Mouse (Mus musculus) C2C12 (cell line): ENCODE results near the gene Lifr.

Experiments
- CEBPB ChIP-seq: IDR thresholded peaks from one replicate; pipeline ENCODE4 v1.6.1; 2011; ENCODE audit warnings: low read depth, mild to moderate bottlenecking, control low read depth, moderate library complexity
- CTCF ChIP-seq: IDR thresholded peaks from one replicate; pipeline ENCODE4 v1.5.1; 2011; ENCODE audit not compliant: control insufficient read depth, insufficient read depth, insufficient read length
- FOSL1 ChIP-seq: IDR thresholded peaks from one replicate; pipeline ENCODE4 v1.8.0; 2011; ENCODE audit warnings: mild to moderate bottlenecking, low read length; ENCODE audit not compliant: poor library complexity, insufficient read depth, severe bottlenecking
- MAX ChIP-seq: IDR thresholded peaks from one replicate; pipeline ENCODE4 v1.6.1; 2011; ENCODE audit warnings: mild to moderate bottlenecking, control low read depth
- MYOD1 ChIP-seq: IDR thresholded peaks from one replicate; pipeline ENCODE4 v1.6.1; 2011; ENCODE audit warnings: low read depth; ENCODE audit not compliant: control insufficient read depth, insufficient read length
- MYOG ChIP-seq: IDR thresholded peaks from one replicate; pipeline ENCODE4 v1.6.1; 2011; ENCODE audit not compliant: control insufficient read depth, insufficient read length; ENCODE audit errors: extremely low read depth
- USF1 ChIP-seq: IDR thresholded peaks from one replicate; pipeline ENCODE4 v1.6.1; 2011; ENCODE audit warnings: low read depth, mild to moderate bottlenecking, control low read depth, moderate library complexity

DNA sequence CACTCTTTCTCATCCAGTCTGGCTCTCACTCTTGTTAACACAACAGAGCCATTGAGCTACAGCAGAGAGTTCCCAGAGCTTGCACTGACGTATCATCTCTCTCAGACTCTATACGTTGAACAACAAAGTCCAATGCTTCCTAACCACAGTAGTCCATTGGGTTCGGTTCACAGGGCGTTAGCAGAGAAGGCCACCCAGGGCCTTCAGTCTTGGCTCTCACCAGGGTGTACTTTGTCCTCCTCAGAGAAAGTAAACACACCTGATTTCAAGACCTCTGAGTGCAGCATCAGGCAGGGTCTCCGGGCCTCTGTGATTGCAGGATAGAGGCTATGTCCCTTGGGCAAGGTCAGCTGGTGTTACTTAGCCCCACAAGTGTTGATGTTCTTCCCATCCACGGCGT, 116.9 kb downstream of the Lifr start:
- TF ChIP-seq CTCF = no peak
- TF ChIP-seq USF1 = no peak
- TF ChIP-seq MYOD1 = no peak
- TF ChIP-seq MYOG = no peak
- no peak for TF ChIP-seq MAX
- TF ChIP-seq FOSL1 = no peak
- TF ChIP-seq CEBPB = no peak
